Mouse (Mus musculus) hindbrain, embryonic 14.5 days (tissue): ENCODE measurements around the gene Rpl28. TPM values are rescaled to one million over a fixed set of nuclear protein-coding genes. Genes with fewer than 3 reads are reported as not detected.
"Not testable (repeated sequence)": the region's sequence is repeated elsewhere in the genome, so short reads cannot be mapped to it uniquely, and the experiment has no call there.

Experiments
- ATAC-seq: fragments of 200-750 bp; cut with Nextera tagmentation; 2 replicates; pipeline ENCODE4 v1.8.0; 2017; ENCODE audit warnings: moderate number of reproducible peaks, mild to moderate bottlenecking, moderate TSS enrichment, moderate library complexity; ENCODE audit not compliant: low FRiP score
- DNase-seq: peaks from one replicate; pipeline ENCODE4 v3.0.0-alpha.2; 2015; ENCODE audit warnings: low spot score
- H3K27ac ChIP-seq: fragments of 300-500 bp; sonication (generic); 2 replicates; pipeline ENCODE4 v1.5.1; 2014; ENCODE audit warnings: mild to moderate bottlenecking, moderate library complexity
- H3K27me3 ChIP-seq: fragments of 300-500 bp; sonication (generic); 2 replicates; pipeline ENCODE4 v1.6.1; 2014; ENCODE audit warnings: mild to moderate bottlenecking, low read length, mixed read lengths; ENCODE audit not compliant: control insufficient read depth, insufficient read depth
- H3K36me3 ChIP-seq: fragments of 300-500 bp; sonication (generic); replicated peaks from 2 replicates; pipeline ENCODE4 v1.6.1; 2014; ENCODE audit not compliant: control insufficient read depth, insufficient read depth
- H3K4me1 ChIP-seq: fragments of 300-500 bp; sonication (generic); replicated peaks from 2 replicates; pipeline ENCODE4 v1.6.1; 2014; ENCODE audit warnings: antibody characterized with exemption, low read length, mixed read lengths; ENCODE audit not compliant: control insufficient read depth, insufficient read depth
- H3K4me2 ChIP-seq: fragments of 300-500 bp; sonication (generic); replicated peaks from 2 replicates; pipeline ENCODE4 v1.6.1; 2014; ENCODE audit warnings: mild to moderate bottlenecking, moderate library complexity
- H3K4me3 ChIP-seq: fragments of 300-500 bp; sonication (generic); replicated peaks from 2 replicates; pipeline ENCODE4 v1.5.1; 2014; ENCODE audit warnings: mild to moderate bottlenecking, low read length
- H3K9ac ChIP-seq: fragments of 300-500 bp; sonication (generic); 2 replicates; pipeline ENCODE4 v1.6.1; 2014
- H3K9me3 ChIP-seq: fragments of 300-500 bp; sonication (generic); 2 replicates; pipeline ENCODE4 v1.6.1; 2016; ENCODE audit warnings: low read length; ENCODE audit not compliant: control insufficient read depth
- WGBS: fragments of 180-500 bp; shearing (Covaris S2); extraction: QIAGEN DNeasy Blood & Tissue Kit; methylation state at CpG from one replicate; pipeline ENCODE4 v1.1.7; 2014; 5-methylcytosine and 5-hydroxymethylcytosine counted together
- polyA plus RNA-seq: library from polyadenylated mRNA; unstranded; fragments of >200 nt; fragmentation: Nextera tagmentation; extraction: Ambion mirVana; gene quantifications from 2 replicates; pipeline ENCODE4 v1.2.1, GENCODE M21; 2014

The Rpl28 gene
- polyA plus RNA-seq, 1 experiment from 2014 or later = 192 TPM

DNA sequence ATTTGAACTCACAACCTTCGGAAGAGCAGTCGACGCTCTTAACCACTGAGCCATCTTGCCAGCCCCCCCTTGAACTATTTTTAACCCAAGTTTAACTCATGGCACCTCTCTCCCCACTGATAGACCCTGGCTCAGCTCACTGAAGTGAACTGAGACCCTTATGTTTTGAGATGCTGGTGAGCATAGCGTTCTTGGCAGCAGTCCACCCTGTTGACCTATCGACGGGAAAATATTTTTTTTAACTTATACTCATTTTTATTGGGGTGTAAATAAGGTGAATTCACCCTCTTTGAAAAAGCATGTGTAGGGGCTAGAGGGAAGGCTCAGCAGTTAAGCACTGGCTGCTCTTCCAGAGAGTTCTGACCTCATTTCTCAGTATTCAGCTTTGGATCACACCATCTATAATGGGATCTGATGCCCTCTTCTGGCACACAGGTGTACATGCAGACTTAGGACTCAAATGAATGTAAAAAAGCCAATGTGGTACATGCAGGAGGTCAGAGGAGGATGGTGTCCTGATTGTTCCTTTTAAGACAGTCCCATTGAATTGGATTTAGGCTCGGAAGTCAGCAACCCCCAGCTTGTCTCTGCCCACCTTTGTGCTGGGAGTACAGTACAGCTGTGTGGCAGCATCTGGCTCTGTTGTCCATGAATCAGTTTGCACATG, 3.2 kb downstream of the Rpl28 start:
- Histone ChIP-seq H3K9me3 (no peaks in the 10 kb centered on the region), H3K4me3 (no peak overlapping the region), H3K27ac (no peak overlapping the region), H3K4me2 (no peak overlapping the region), H3K36me3 (peaks cover 51% of the 10 kb centered on the region), H3K9ac (no peak overlapping the region), H3K27me3 (no peaks in the 10 kb centered on the region), H3K4me1 (peaks cover 8% of the 10 kb centered on the region; the same call in 1 of the 2 replicates)
- WGBS = 73% methylated on average over 7 of the region's 7 CpGs
- ATAC-seq (no peak), DNase-seq (peak; percentile 59)

- DNase-seq = no peak
- H3K4me1 ChIP-seq = no peaks in the 10 kb centered on the region
- H3K9ac ChIP-seq = no peak overlapping the region
- no peaks in the 10 kb centered on the region for H3K27me3 ChIP-seq
- H3K27ac ChIP-seq = no peak overlapping the region
- peaks cover 39% of the 10 kb centered on the region for H3K36me3 ChIP-seq
- H3K9me3 ChIP-seq = no peaks in the 10 kb centered on the region
- ATAC-seq = no peak
- H3K4me3 ChIP-seq = no peak overlapping the region
- no peak overlapping the region for H3K4me2 ChIP-seq
Observed at GRCm38 (mm10) chr7:4802247-4802646, 9.6 kb downstream of the Rpl28 start.

- Histone ChIP-seq H3K27me3 (no peaks in the 10 kb centered on the region), H3K9me3 (no peaks in the 10 kb centered on the region), H3K4me1 (peaks cover 14% of the 10 kb centered on the region), H3K4me2 (no peak overlapping the region), H3K4me3 (no peak overlapping the region), H3K36me3 (peaks cover 52% of the 10 kb centered on the region), H3K27ac (no peak overlapping the region), H3K9ac (no peak overlapping the region)
- DNase-seq = peak; percentile 73
- ATAC-seq = no peak
- WGBS = 93% methylated on average over 7 of the region's 7 CpGs
Observed at GRCm38 (mm10) chr7:4806716-4807115, 14.0 kb downstream of the Rpl28 start.

DNA sequence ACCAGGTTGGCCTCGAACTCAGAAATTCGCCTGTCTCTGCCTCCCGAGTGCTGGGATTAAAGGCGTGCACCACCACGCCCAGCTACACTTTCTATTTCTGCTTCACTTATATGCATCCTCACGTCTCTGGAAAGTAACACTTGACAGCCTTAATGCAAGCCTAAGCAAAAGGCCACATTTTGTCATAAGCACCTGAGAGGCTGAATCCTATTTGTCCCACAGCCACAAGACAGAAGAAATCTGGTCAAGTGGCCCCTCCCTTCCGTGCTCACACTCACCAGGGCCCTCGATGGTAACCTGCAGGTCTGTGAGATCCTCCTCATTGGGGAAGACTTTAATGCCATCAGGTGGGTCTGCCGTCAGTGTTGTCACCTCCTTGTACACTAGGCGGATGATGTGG, 18.5 kb downstream of the Rpl28 start:
- ATAC-seq, DNase-seq, H3K27me3 ChIP-seq, H3K9me3 ChIP-seq: not testable (repeated sequence)
- H3K4me2 ChIP-seq = peak overlapping the region; percentile 91
- H3K9ac ChIP-seq = peak overlapping the region; percentile 94
- peaks cover 21% of the 10 kb centered on the region for H3K4me1 ChIP-seq
- WGBS = 45% methylated on average over 10 of the region's 10 CpGs
- H3K36me3 ChIP-seq = peaks cover 39% of the 10 kb centered on the region
- peak overlapping the region; percentile 86 for H3K4me3 ChIP-seq
- peak overlapping the region; percentile 95 for H3K27ac ChIP-seq

GRCm38 (mm10) chr7:4811842-4812302, 19.2 kb downstream of the Rpl28 start:
- Histone ChIP-seq H3K4me3 (peak overlapping the region; percentile 86), H3K36me3 (peaks cover 32% of the 10 kb centered on the region), H3K9ac (peak overlapping the region; percentile 94), H3K27ac (peak overlapping the region; percentile 95), H3K4me1 (peaks cover 21% of the 10 kb centered on the region), H3K9me3 (no peaks in the 10 kb centered on the region), H3K4me2 (peak overlapping the region; percentile 91), H3K27me3 (no peaks in the 10 kb centered on the region)
- ATAC-seq (no peak; the same call in 1 of the 2 replicates), DNase-seq (no peak)
- WGBS = under 1% methylated on average over 20 of the region's 36 CpGs

DNA sequence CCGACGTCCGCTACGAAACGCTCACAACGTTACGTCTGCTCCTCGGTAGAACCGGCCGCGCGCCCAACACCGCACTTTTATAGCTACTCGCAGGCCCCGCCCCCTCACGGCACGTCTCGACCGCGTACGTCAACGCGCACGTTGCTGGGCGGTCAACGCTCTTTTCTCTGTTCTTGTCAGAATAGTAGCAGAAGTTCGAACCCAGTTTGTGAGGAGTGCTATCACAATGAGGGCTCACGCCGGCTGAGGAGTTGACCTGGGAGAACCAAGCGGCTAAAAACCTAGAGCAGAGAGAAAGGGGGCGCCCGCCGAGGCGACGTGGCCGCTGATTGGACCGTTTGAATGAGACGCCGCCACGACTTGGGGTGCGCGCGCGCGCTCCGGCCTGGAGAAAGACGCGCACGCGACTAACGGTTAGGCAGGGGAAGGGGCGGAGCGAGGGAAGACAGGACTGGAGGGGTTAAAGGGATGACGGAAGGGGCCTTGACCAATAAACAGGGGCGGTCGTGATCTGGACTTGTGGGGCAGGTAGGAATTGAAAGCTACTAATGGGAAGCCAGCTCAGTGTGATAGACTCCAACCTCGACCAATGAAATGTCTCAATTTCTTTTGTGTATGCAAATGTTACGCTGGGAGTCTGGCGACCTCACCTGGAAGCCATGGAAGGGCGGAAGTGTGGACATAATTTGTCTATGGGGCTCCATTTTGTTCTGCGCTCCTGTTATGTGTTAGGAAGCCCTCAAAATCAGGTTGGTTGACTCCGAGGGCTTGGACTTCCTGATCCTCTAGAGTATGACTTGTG, 19.8 kb downstream of the Rpl28 start, which contains the start of gene Ube2s:
Ube2s (minus strand) TSS at position 288 of the 802 bp plus-strand sequence.
- H3K4me1 ChIP-seq = peaks cover 21% of the 10 kb centered on the region
- H3K36me3 ChIP-seq = peaks cover 25% of the 10 kb centered on the region
- H3K9ac ChIP-seq = peak within 1 kb of the TSS; percentile 94
- no peaks in the 10 kb centered on the region for H3K27me3 ChIP-seq
- DNase-seq = peak; percentile 98
- peak within 1 kb of the TSS; percentile 91 for H3K4me2 ChIP-seq
- ATAC-seq = peak; percentile 99
- H3K9me3 ChIP-seq = no peaks in the 10 kb centered on the region
- H3K27ac ChIP-seq = peak within 1 kb of the TSS; percentile 95
- peak within 1 kb of the TSS; percentile 86 for H3K4me3 ChIP-seq
- under 1% methylated on average over 62 of the region's 62 CpGs for WGBS

DNA sequence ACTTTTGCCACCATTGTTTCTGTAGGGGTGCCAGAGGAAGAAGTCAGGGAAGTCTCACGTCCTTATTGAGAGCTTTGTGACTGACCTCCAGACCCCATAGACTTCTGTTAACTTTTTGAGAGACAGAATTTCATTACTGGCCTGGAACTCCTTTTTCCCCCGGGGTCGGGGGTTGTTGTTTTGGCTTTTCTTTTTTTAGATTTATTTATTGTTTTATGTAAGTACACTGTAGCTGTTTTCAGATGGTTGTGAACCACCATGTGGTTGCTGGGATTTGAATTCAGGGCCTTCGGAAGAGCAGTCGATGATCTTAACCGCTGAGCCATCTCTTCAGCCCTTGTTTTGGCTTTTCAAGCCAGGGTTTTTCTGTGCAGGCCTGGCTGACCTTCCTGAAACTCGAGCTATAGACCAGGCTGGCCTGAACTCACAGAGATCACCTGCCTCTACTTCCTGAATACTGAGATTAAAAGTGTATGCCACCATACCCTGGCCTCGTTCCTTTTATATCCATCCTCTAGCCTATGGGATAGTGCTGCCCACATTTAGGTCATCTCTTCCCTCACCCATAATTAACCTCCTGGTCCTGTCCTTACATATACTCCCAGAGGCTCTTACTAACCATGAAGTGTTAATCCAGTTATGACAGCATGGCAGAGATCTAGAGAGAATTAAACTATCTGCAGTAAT, 20.6 kb downstream of the Rpl28 start:
- ATAC-seq = no peak
- Histone ChIP-seq H3K27ac (peak overlapping the region; percentile 63), H3K36me3 (peaks cover 22% of the 10 kb centered on the region), H3K9me3 (no peaks in the 10 kb centered on the region), H3K27me3 (no peaks in the 10 kb centered on the region), H3K9ac (peak overlapping the region; percentile 53), H3K4me2 (peak overlapping the region; percentile 91), H3K4me1 (peaks cover 21% of the 10 kb centered on the region), H3K4me3 (peak overlapping the region; percentile 86)
- no peak for DNase-seq
- WGBS = 25% methylated on average over 8 of the region's 8 CpGs

DNA sequence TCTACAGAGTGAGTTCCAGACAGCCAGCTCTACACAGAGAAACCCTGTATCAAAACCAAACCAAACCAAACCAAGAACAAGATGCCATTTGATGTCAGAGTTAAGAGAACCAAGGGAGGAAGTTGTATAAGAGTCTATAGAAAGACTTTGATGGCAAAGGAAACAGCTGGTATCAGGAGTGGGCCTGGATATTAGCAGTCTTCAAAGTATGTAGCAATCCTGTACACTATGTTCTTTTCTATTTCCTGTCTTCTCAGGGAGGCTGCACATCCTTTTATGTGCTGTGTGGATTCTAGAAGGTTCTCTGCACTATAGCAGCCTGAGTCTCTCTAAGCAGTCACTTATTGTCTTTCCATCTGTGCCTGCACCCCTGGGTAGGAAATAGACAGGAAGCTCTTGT, 23.9 kb downstream of the Rpl28 start:
- no peak overlapping the region for H3K4me2 ChIP-seq
- peaks cover 6% of the 10 kb centered on the region for H3K4me1 ChIP-seq
- no peak overlapping the region for H3K9ac ChIP-seq
- no peaks in the 10 kb centered on the region for H3K9me3 ChIP-seq
- no peak for DNase-seq
- H3K36me3 ChIP-seq = no peaks in the 10 kb centered on the region
- no peaks in the 10 kb centered on the region for H3K27me3 ChIP-seq
- no peak for ATAC-seq
- H3K27ac ChIP-seq = no peak overlapping the region
- H3K4me3 ChIP-seq = no peak overlapping the region

DNA sequence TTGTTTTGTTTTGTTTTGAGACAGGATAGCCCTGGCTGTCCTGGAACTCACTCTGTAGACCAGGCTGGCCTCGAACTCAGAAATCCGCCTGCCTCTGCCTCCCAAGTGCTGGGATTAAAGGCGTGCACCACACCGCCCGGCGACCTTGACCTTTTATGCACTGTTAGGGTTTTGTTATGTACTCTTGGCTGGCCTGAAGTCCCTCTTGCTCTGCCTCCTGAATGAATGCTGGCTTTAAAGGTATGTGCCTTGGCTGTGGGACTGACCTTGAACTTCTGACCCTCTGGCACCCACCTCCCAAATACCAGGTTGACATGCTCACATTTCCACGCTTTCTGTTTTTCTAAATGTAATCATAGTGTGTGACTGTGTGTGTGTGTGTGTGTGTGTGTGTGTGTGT, 28.3 kb downstream of the Rpl28 start:
- H3K27ac ChIP-seq, H3K27me3 ChIP-seq, H3K4me2 ChIP-seq, ATAC-seq, DNase-seq, H3K4me3 ChIP-seq, H3K4me1 ChIP-seq, H3K9me3 ChIP-seq, H3K9ac ChIP-seq, H3K36me3 ChIP-seq: not testable (repeated sequence)
- WGBS = 91% methylated on average over 7 of the region's 7 CpGs
